Mouse (Mus musculus) Patski (cell line): ENCODE measurements around the gene Ddr2. TPM values are rescaled to one million over a fixed set of nuclear protein-coding genes. Genes with fewer than 3 reads are reported as not detected.

ENCODE experiments used
- ATAC-seq: fragments of 100-300 bp; one replicate; pipeline ENCODE4 v1.8.0; 2021
- CTCF ChIA-PET: fragments of 350-600 bp; sonication (Branson Sonifier 250); formaldehyde crosslinking; loops from one replicate; lab custom pipeline; 2022; ENCODE audit warnings: inconsistent platforms; lab: Charles Lee
- POLR2A ChIA-PET: fragments of 350-600 bp; sonication (Branson Sonifier 250); formaldehyde crosslinking; loops from one replicate; lab custom pipeline; 2022; ENCODE audit warnings: antibody characterized with exemption, inconsistent platforms; lab: Charles Lee
- DNase-seq: peaks from one replicate; pipeline ENCODE4 v3.0.0-alpha.2; 2011; ENCODE audit warnings: low read depth, low spot score
- H3K27me3 ChIP-seq: fragments of 371-371 bp; one replicate; pipeline ENCODE4 v1.5.1; 2021
- CTCF ChIP-seq: fragments of 100-300 bp; IDR thresholded peaks from one replicate; pipeline ENCODE4 v1.5.1; 2021
- in situ Hi-C: fragments of 300-500 bp; cut with MboI; formaldehyde crosslinking; loops from 3 replicates; pipeline ENCODE4 v1.11.1; 2018; ENCODE audit warnings: low pct_unique_long_range_greater_than_20kb, mixed read lengths
- polyA plus RNA-seq: library from polyadenylated mRNA; unstranded; gene quantifications from one replicate; pipeline ENCODE4 v1.2.3, GENCODE M21; 2021

Ddr2 gene
- polyA plus RNA-seq, 1 experiment from 2014 or later = 0.32 TPM

DNA sequence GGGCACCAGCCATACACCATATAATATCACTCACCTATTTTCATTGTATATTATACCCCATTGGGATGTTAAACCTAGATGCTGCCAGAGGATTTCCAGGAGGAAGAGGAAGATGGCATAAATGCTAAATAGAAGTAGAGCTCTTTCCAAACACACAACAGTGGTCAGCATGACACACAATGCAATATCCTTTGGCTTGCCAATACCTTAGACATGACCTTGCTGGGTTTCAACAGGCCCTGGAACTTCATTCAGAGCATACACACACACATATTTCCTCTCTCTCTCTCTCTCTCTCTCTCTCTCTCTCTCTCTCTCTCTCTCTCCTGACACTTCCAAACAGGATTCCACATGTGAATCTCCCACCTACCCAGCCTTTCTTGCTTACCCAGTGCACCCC is 66.8 kb downstream of the Ddr2 start:
- DNase-seq = no peak
- no peak for ATAC-seq
- in situ Hi-C loops = no loop called here
- no peak for TF ChIP-seq CTCF
- ChIA-PET POLR2A (no interaction called here), CTCF (interaction anchor here (1.2 to 2.2 kb wide), 4 partner anchors 9 to 93 kb away, joined by 3 to 6 read pairs (median 4); no protein-coding TSS in a partner anchor)
- H3K27me3 ChIP-seq = no peaks in the 10 kb centered on the region

DNA sequence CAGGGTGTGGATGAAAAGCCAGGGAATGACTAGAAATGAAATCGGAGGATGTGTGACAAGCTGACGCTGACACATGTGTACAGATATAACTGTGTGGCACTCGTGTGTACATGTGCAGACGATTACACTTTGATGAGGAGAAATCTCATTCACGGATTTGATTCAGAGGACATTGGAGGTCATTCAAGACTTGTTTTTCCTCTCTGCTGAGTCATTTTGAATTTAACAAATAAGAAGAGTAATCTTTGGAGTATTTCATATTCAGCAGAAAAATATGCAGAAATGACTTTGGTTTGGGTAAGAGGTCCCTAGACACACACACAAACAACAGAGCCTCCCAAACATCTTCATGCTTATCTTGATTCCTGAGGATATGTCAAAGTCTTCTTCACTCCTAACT is 67.6 kb downstream of the Ddr2 start:
- ATAC-seq (no peak), DNase-seq (no peak)
- no peak for TF ChIP-seq CTCF
- ChIA-PET POLR2A (no interaction called here), CTCF (interaction anchor here (1.2 to 2.2 kb wide), 3 partner anchors 8 to 93 kb away, joined by 3 to 6 read pairs (median 5); no protein-coding TSS in a partner anchor)
- H3K27me3 ChIP-seq = no peaks in the 10 kb centered on the region
- in situ Hi-C loops = no loop called here

DNA sequence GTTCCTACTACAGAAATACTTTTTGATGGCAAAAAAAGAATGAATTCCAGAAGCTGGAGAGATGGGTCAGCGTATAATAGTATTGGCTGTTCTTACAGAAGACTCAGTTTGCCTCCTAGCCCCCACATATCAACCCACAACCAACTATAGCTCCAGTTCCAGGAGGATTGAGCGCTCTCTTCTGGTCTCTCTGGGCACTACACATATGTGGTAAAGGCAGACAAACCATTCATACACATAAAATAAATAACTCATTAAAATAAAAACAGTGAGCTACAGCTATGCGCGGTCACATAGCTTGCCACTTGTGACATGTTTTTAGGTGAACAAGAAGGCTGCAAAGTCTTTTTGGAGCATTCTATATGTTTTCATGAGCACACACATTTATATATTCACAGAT is 71.2 kb downstream of the Ddr2 start:
- DNase-seq = no peak
- peak; percentile 47 for TF ChIP-seq CTCF
- ChIA-PET CTCF (interaction anchor here (1.0 to 1.4 kb wide), 3 partner anchors 35 to 103 kb away, joined by 3 to 4 read pairs (median 3); no protein-coding TSS in a partner anchor), POLR2A (no interaction called here)
- in situ Hi-C loops = no loop called here
- no peaks in the 10 kb centered on the region for H3K27me3 ChIP-seq
- ATAC-seq = no peak

DNA sequence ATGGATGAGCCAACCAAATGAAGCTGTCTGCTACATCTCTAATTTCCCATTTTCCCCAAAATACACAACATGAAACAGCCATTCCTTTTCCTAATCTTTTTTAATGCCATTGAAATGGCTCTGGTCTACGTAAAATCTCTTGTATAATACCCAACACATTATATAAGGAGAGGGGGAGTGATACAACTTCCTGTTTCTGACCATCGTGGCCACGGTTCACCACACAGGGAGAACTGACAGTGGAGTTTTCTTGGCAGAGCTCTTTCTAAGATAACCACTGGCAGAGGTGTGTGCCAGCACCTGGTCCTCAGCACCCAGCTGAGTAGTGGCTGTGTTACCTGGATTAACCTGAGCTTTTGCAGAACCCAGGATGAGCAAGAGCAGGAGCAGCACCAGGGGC is 75.0 kb downstream of the Ddr2 start:
- in situ Hi-C loops = no loop called here
- ChIA-PET POLR2A (no interaction called here), CTCF (interaction anchor here (0.9 to 1.6 kb wide), 2 partner anchors 8 to 97 kb away, joined by 3 read pairs; no protein-coding TSS in a partner anchor)
- no peak for TF ChIP-seq CTCF
- DNase-seq = no peak
- no peaks in the 10 kb centered on the region for H3K27me3 ChIP-seq
- ATAC-seq = no peak

DNA sequence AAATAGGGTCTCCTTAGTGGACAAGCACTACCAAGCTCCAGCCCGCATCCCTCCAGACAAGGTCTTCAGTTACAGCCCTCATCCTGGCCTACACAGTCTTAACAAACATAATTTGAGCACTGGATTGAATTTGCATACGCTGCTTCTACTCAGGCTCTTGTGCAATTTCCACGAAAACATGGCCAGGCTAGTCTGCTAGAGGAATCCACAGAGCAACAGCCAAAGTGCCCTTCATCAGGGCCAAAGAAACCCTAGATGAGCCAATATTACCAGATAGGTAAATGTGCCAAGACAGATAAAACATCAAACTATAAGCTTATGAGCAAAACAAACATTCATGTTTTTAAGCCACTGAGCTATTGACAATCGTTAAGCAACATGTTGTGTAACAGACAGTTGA is 75.6 kb downstream of the Ddr2 start:
- ATAC-seq (no peak), DNase-seq (no peak)
- CTCF ChIA-PET = interaction anchor here (0.9 to 1.6 kb wide), 2 partner anchors 9 to 97 kb away, joined by 3 read pairs; no protein-coding TSS in a partner anchor
- in situ Hi-C loops = no loop called here
- POLR2A ChIA-PET = no interaction called here
- no peak for TF ChIP-seq CTCF
- H3K27me3 ChIP-seq = no peaks in the 10 kb centered on the region

DNA sequence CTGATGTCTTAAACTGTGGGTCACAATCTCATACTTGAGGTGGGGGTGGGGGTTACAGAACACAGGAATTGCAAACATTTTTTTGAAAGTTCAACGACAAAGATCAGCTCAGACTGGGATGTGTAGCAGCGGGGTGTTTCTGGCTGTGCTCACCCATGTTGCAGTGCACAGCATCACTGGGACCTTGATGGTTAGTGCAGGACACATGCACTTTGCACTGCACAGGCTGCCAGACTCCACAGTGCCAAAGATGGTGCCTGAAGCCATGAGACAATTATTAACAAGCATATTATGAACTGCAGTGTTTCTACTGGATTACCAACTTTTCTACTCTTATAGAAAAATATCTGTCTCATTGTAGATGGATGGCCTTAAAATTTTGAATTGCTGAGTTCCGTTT is 78.9 kb downstream of the Ddr2 start:
- TF ChIP-seq CTCF = no peak
- in situ Hi-C loops = no loop called here
- ATAC-seq (no peak), DNase-seq (no peak)
- H3K27me3 ChIP-seq = no peaks in the 10 kb centered on the region
- ChIA-PET POLR2A (no interaction called here), CTCF (interaction anchor here (1.2 kb wide), 1 partner anchor 104 kb away, joined by 3 read pairs; no protein-coding TSS in a partner anchor)

DNA sequence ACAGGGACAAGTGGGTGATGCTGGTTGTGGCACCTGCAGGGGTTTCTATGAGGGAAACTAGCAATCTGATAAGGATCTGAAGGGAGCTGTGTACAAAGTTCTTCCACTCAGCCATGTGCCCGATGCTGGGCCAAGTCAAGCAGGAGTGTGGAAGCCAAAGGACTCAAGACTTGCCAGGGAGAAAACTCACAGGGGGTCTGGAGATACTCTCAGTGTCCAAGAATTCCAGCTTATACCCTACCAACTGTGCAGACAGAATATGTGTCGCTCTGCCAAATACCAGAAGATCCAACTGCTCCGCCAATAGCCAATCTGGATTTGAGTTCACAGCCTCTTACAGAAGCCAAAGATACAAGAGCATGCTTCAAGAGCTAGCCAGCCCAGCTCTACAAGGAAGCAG is 95.8 kb downstream of the Ddr2 start:
- TF ChIP-seq CTCF = no peak
- no peak for DNase-seq
- H3K27me3 ChIP-seq = no peaks in the 10 kb centered on the region
- POLR2A ChIA-PET = no interaction called here
- in situ Hi-C loops = no loop called here
- ATAC-seq = no peak
- CTCF ChIA-PET = interaction anchor here (1.1 kb wide), 1 partner anchor 12 kb away, joined by 3 read pairs; no protein-coding TSS in a partner anchor

DNA sequence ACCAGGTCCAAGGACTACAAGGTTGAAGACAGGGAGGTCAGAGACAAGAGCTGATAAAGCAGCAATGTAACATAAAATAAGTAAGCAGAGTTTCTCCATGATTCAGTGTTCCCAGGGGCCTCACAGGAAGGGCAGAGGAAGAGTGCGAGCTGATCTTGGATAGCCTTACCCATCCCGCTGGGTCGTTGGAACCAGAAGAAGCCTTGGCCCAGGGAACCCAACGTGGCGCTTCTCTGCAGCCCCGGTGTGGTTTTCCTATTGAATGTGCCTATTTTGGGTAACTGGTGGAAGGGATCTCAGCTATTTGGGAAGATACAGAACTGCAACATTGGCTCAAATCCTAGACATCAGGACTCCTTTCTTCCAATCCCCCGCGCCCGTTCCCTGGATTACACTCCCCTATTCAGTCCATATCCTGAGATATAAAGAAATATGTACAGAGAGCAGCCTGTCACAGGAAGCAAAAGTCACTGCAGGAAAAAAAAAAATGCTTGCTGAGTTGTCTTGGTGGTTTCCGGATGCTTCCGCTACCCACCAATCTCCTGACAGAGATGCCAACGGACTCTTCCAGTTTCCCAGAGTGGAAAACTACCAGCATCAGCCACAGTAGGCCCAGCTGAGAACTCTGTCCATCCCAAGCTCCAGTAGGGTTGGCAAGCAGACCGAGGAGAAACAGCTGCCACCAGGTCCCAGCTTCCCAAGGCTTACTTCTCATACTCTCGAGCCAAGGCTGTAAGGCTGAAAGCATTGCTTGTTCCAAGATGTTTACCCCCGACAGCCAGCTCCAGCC is 99.7 kb downstream of the Ddr2 start:
- in situ Hi-C loops = no loop called here
- DNase-seq (no peak), ATAC-seq (no peak)

DNA sequence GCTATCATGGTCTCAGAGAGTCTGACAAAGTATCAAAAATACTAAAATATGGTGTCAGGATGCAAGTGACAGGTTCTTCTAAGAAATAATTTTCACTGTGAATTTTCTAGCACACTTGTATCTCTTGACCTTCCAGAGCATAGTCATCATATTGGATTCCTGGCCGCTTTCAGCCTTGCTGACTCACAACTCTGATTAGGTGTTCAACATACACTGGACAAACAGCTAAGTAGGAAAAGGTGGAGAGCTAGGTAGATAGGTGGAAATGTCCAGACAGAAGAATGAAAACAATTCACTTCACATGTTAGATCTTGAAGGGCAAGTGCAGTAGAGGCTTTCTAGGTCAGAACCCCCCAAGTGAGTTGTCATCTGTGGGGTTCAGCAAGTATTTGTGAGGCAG is 101.3 kb downstream of the Ddr2 start:
- ChIA-PET POLR2A (no interaction called here), CTCF (no interaction called here)
- no peak for DNase-seq
- H3K27me3 ChIP-seq = no peaks in the 10 kb centered on the region
- in situ Hi-C loops = no loop called here
- no peak for TF ChIP-seq CTCF
- no peak for ATAC-seq

More for the DNA sequence above, 99.7 kb downstream of the Ddr2 start:
- no peak for TF ChIP-seq CTCF
- ChIA-PET CTCF (no interaction called here), POLR2A (no interaction called here)
- no peaks in the 10 kb centered on the region for H3K27me3 ChIP-seq

DNA sequence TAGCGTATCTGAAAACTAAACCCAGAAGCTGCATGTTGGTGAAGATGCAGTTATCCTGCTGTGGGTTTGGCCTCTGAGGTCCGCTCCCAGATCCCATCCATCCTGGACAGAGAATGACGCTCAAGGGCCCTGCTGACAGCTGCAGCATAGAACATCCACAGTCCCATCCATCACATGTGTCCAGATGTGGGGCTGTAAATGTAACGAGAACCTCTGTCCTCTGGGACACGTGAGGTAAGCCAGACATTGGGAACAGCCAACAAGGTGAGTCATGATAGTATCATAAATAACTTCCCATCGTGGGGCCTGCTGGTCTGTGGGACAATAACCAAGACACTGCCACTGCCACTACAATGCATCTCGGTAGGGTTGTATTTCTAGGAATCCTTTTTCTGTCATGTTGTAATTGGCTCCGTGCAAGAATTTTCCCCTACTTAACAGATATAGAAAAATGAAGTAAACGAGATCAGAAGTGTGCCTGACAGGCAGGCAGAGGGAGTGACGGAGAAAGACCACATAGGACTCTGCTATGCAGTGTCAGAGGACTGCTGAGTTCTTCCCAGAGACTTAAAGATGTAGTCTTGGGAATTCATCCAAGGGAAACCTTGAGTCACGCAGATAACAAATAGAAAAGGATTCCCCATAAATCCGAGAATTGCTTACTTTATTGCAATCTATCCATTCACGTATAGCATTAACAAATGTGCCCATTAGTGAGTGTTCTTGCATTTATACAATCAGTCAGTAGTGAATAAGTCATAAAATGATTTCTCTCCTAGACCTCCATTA is 101.9 kb downstream of the Ddr2 start:
- ChIA-PET CTCF (interaction anchor here (0.6 kb wide), 1 partner anchor 18 kb away, joined by 3 read pairs; no protein-coding TSS in a partner anchor), POLR2A (no interaction called here)
- ATAC-seq = no peak
- no peak for TF ChIP-seq CTCF
- no peaks in the 10 kb centered on the region for H3K27me3 ChIP-seq
- in situ Hi-C loops = no loop called here
- DNase-seq = no peak
